Mouse (Mus musculus): ENCODE data around the gene Zfp777. TPM values are rescaled to one million over a fixed set of nuclear protein-coding genes. Genes with fewer than 3 reads are reported as not detected.
A peak's percentile ranks its signal among the peaks of the same experiment; 100 is the strongest.

Gene Zfp777
- polyA plus RNA-seq, 1 experiment = 8.6 TPM

- no peaks in the 10 kb centered on the region for H3K4me1 ChIP-seq (ENCODE audit: control insufficient read depth, insufficient read depth, low read length)
- TF ChIP-seq CTCF (IDR thresholded peaks at IDR 0.05; ENCODE audit: low read depth, low read length) (no peak), POLR2A (IDR thresholded peaks at IDR 0.05; ENCODE audit: borderline replicate concordance, low read depth, low read length) (no peak)
- no peak overlapping the region for H3K4me3 ChIP-seq (ENCODE audit: insufficient read depth, low read length)
- H3K27ac ChIP-seq (ENCODE audit: insufficient read depth, low read depth, low read length) = no peak overlapping the region
These were observed 16.9 kb upstream of the Zfp777 start for GRCm38 (mm10) chr6:48065587-48066075.

GRCm38 (mm10) chr6:48064451-48064850, 15.7 kb upstream of the Zfp777 start:
- Histone ChIP-seq H3K4me1 (ENCODE audit: control insufficient read depth, insufficient read depth, low read length) (no peaks in the 10 kb centered on the region), H3K4me3 (ENCODE audit: insufficient read depth, low read length) (no peak overlapping the region), H3K27ac (ENCODE audit: insufficient read depth, low read depth, low read length) (no peak overlapping the region)
- TF ChIP-seq CTCF (IDR thresholded peaks at IDR 0.05; ENCODE audit: low read depth, low read length) (no peak), POLR2A (IDR thresholded peaks at IDR 0.05; ENCODE audit: borderline replicate concordance, low read depth, low read length) (no peak)

- Histone ChIP-seq H3K4me1 (ENCODE audit: control insufficient read depth, insufficient read depth, low read length) (no peaks in the 10 kb centered on the region), H3K27ac (ENCODE audit: insufficient read depth, low read depth, low read length) (no peak overlapping the region), H3K4me3 (ENCODE audit: insufficient read depth, low read length) (no peak overlapping the region)
- no peak for TF ChIP-seq POLR2A (IDR thresholded peaks at IDR 0.05; ENCODE audit: borderline replicate concordance, low read depth, low read length)
- no peak for TF ChIP-seq CTCF (IDR thresholded peaks at IDR 0.05; ENCODE audit: low read depth, low read length)
These were observed 15.2 kb upstream of the Zfp777 start for GRCm38 (mm10) chr6:48063940-48064339.

GRCm38 (mm10) chr6:48060895-48061294, 12.2 kb upstream of the Zfp777 start:
- H3K27ac ChIP-seq (ENCODE audit: insufficient read depth, low read depth, low read length) = no peak overlapping the region
- no peak for TF ChIP-seq CTCF (IDR thresholded peaks at IDR 0.05; ENCODE audit: low read depth, low read length)
- no peak for TF ChIP-seq POLR2A (IDR thresholded peaks at IDR 0.05; ENCODE audit: borderline replicate concordance, low read depth, low read length)
- no peaks in the 10 kb centered on the region for H3K4me1 ChIP-seq (ENCODE audit: control insufficient read depth, insufficient read depth, low read length)
- no peak overlapping the region for H3K4me3 ChIP-seq (ENCODE audit: insufficient read depth, low read length)

GRCm38 (mm10) chr6:48060421-48060820, 11.7 kb upstream of the Zfp777 start:
- Histone ChIP-seq H3K27ac (ENCODE audit: insufficient read depth, low read depth, low read length) (no peak overlapping the region), H3K4me3 (ENCODE audit: insufficient read depth, low read length) (no peak overlapping the region), H3K4me1 (ENCODE audit: control insufficient read depth, insufficient read depth, low read length) (no peaks in the 10 kb centered on the region)
- TF ChIP-seq CTCF (IDR thresholded peaks at IDR 0.05; ENCODE audit: low read depth, low read length) = no peak
- no peak for TF ChIP-seq POLR2A (IDR thresholded peaks at IDR 0.05; ENCODE audit: borderline replicate concordance, low read depth, low read length)

- TF ChIP-seq POLR2A (IDR thresholded peaks at IDR 0.05; ENCODE audit: borderline replicate concordance, low read depth, low read length) (no peak), CTCF (IDR thresholded peaks at IDR 0.05; ENCODE audit: low read depth, low read length) (no peak)
- Histone ChIP-seq H3K4me3 (ENCODE audit: insufficient read depth, low read length) (no peak overlapping the region), H3K27ac (ENCODE audit: insufficient read depth, low read depth, low read length) (no peak overlapping the region), H3K4me1 (ENCODE audit: control insufficient read depth, insufficient read depth, low read length) (peaks cover 11% of the 10 kb centered on the region; the same call in 1 of the 2 replicates)
These were observed 3.4 kb upstream of the Zfp777 start for GRCm38 (mm10) chr6:48052136-48052535.

GRCm38 (mm10) chr6:48051666-48052065, 3.0 kb upstream of the Zfp777 start:
- peaks cover 12% of the 10 kb centered on the region; the same call in 1 of the 2 replicates for H3K4me1 ChIP-seq (ENCODE audit: control insufficient read depth, insufficient read depth, low read length)
- H3K4me3 ChIP-seq (ENCODE audit: insufficient read depth, low read length) = no peak overlapping the region
- H3K27ac ChIP-seq (ENCODE audit: insufficient read depth, low read depth, low read length) = no peak overlapping the region
- TF ChIP-seq CTCF (IDR thresholded peaks at IDR 0.05; ENCODE audit: low read depth, low read length) (no peak), POLR2A (IDR thresholded peaks at IDR 0.05; ENCODE audit: borderline replicate concordance, low read depth, low read length) (no peak)

- no peak overlapping the region for H3K27ac ChIP-seq (ENCODE audit: insufficient read depth, low read depth, low read length)
- H3K4me1 ChIP-seq (ENCODE audit: control insufficient read depth, insufficient read depth, low read length) = peaks cover 13% of the 10 kb centered on the region; the same call in 1 of the 2 replicates
- TF ChIP-seq CTCF (IDR thresholded peaks at IDR 0.05; ENCODE audit: low read depth, low read length) (no peak), POLR2A (IDR thresholded peaks at IDR 0.05; ENCODE audit: borderline replicate concordance, low read depth, low read length) (no peak)
- H3K4me3 ChIP-seq (ENCODE audit: insufficient read depth, low read length) = peak overlapping the region; percentile 94
These were observed 758 bp upstream of the Zfp777 start for GRCm38 (mm10) chr6:48049273-48050065.

GRCm38 (mm10) chr6:48047450-48048351, 1.0 kb downstream of the Zfp777 start:
- H3K27ac ChIP-seq (ENCODE audit: insufficient read depth, low read depth, low read length) = 0 out of 2 replicates have a peak overlapping the region, but pooled peaks have one; percentile 11
- H3K4me1 ChIP-seq (ENCODE audit: control insufficient read depth, insufficient read depth, low read length) = peaks cover 18% of the 10 kb centered on the region
- H3K4me3 ChIP-seq (ENCODE audit: insufficient read depth, low read length) = peak overlapping the region; percentile 94
- TF ChIP-seq CTCF (IDR thresholded peaks at IDR 0.05; ENCODE audit: low read depth, low read length) (no peak), POLR2A (IDR thresholded peaks at IDR 0.05; ENCODE audit: borderline replicate concordance, low read depth, low read length) (no peak)

Data from bone marrow macrophage, adult 2 months (primary cell).